Mouse (Mus musculus): ENCODE data around the gene Gm19345. TPM values are rescaled to one million over a fixed set of nuclear protein-coding genes. Genes with fewer than 3 reads are reported as not detected.

Gm19345 gene
- total and polyA plus RNA-seq, 2 experiments, result 0.11 TPM; not detected in 1

GRCm38 (mm10) chr7:19823256-19824181 is 28.3 kb upstream of the Gm19345 start:
- no peaks in the 10 kb centered on the region for H3K27me3 ChIP-seq (ENCODE audit: control insufficient read depth, insufficient read depth, low read length)
- H3K79me2 ChIP-seq (ENCODE audit: control insufficient read depth, insufficient read depth, low read length), result peaks cover 10% of the 10 kb centered on the region; the same call in 1 of the 2 replicates
- peak overlapping the region; percentile 54 for H3K9ac ChIP-seq (ENCODE audit: low read depth, low read length)
- peak overlapping the region; percentile 86 for H3K27ac ChIP-seq (replicated peaks; ENCODE audit: insufficient read depth, low read depth, low read length)
- peak; percentile 55 for DNase-seq (ENCODE audit: extremely low read depth, low read depth, low spot score)
- peaks cover 30% of the 10 kb centered on the region for H3K4me1 ChIP-seq (ENCODE audit: control insufficient read depth, insufficient read depth, low read length)
- peaks cover 3% of the 10 kb centered on the region; the same call in 1 of the 2 replicates for H3K36me3 ChIP-seq (ENCODE audit: control insufficient read depth, insufficient read depth, low read length)
- 18% methylated on average over 16 of the region's 16 CpGs for WGBS
- no peak overlapping the region for H3K4me3 ChIP-seq (ENCODE audit: insufficient read depth, low read depth, low read length)
- no peak for TF ChIP-seq CTCF (IDR thresholded peaks at IDR 0.05; ENCODE audit: low read depth, low read length)
- no peak for TF ChIP-seq POLR2A (IDR thresholded peaks at IDR 0.05; ENCODE audit: extremely low read depth, insufficient read depth, low read length)

GRCm38 (mm10) chr7:19824182-19824973 is 27.4 kb upstream of the Gm19345 start:
- DNase-seq (ENCODE audit: extremely low read depth, low read depth, low spot score), result peak; percentile 89
- peaks cover 22% of the 10 kb centered on the region for H3K4me1 ChIP-seq (ENCODE audit: control insufficient read depth, insufficient read depth, low read length)
- H3K27ac ChIP-seq (replicated peaks; ENCODE audit: insufficient read depth, low read depth, low read length), result peak overlapping the region; percentile 96
- H3K36me3 ChIP-seq (ENCODE audit: control insufficient read depth, insufficient read depth, low read length), result peaks cover 3% of the 10 kb centered on the region; the same call in 1 of the 2 replicates
- WGBS, result 5% methylated on average over 26 of the region's 26 CpGs
- 0 out of 2 replicates have a peak overlapping the region, but pooled peaks have one; percentile 10 for H3K4me3 ChIP-seq (ENCODE audit: insufficient read depth, low read depth, low read length)
- peak overlapping the region; percentile 54 for H3K9ac ChIP-seq (ENCODE audit: low read depth, low read length)
- TF ChIP-seq CTCF (IDR thresholded peaks at IDR 0.05; ENCODE audit: low read depth, low read length) (no peak), POLR2A (IDR thresholded peaks at IDR 0.05; ENCODE audit: extremely low read depth, insufficient read depth, low read length) (0 out of 2 replicates have a peak, but pooled peaks have one; percentile 52)
- no peaks in the 10 kb centered on the region for H3K27me3 ChIP-seq (ENCODE audit: control insufficient read depth, insufficient read depth, low read length)
- H3K79me2 ChIP-seq (ENCODE audit: control insufficient read depth, insufficient read depth, low read length), result peaks cover 10% of the 10 kb centered on the region; the same call in 1 of the 2 replicates

- no peak overlapping the region for H3K9ac ChIP-seq (ENCODE audit: low read depth, low read length)
- H3K79me2 ChIP-seq (ENCODE audit: control insufficient read depth, insufficient read depth, low read length), result peaks cover 8% of the 10 kb centered on the region; the same call in 1 of the 2 replicates
- H3K27me3 ChIP-seq (ENCODE audit: control insufficient read depth, insufficient read depth, low read length), result no peaks in the 10 kb centered on the region
- TF ChIP-seq CTCF (IDR thresholded peaks at IDR 0.05; ENCODE audit: low read depth, low read length), result no peak
- no peak for TF ChIP-seq POLR2A (IDR thresholded peaks at IDR 0.05; ENCODE audit: extremely low read depth, insufficient read depth, low read length)
- H3K36me3 ChIP-seq (ENCODE audit: control insufficient read depth, insufficient read depth, low read length), result no peaks in the 10 kb centered on the region
- 61% methylated on average over 6 of the region's 6 CpGs for WGBS
- H3K4me3 ChIP-seq (ENCODE audit: insufficient read depth, low read depth, low read length), result no peak overlapping the region
- no peak overlapping the region for H3K27ac ChIP-seq (replicated peaks; ENCODE audit: insufficient read depth, low read depth, low read length)
- H3K4me1 ChIP-seq (ENCODE audit: control insufficient read depth, insufficient read depth, low read length), result peaks cover 32% of the 10 kb centered on the region
- DNase-seq (ENCODE audit: extremely low read depth, low read depth, low spot score), result no peak
Measured at GRCm38 (mm10) chr7:19826756-19827155, 25.0 kb upstream of the Gm19345 start.

GRCm38 (mm10) chr7:19829694-19830093 is 22.1 kb upstream of the Gm19345 start:
- H3K27me3 ChIP-seq (ENCODE audit: control insufficient read depth, insufficient read depth, low read length), result no peaks in the 10 kb centered on the region
- H3K27ac ChIP-seq (replicated peaks; ENCODE audit: insufficient read depth, low read depth, low read length), result no peak overlapping the region
- H3K36me3 ChIP-seq (ENCODE audit: control insufficient read depth, insufficient read depth, low read length), result no peaks in the 10 kb centered on the region
- WGBS, result 97% methylated on average over 3 of the region's 3 CpGs
- DNase-seq (ENCODE audit: extremely low read depth, low read depth, low spot score), result no peak
- no peak overlapping the region for H3K4me3 ChIP-seq (ENCODE audit: insufficient read depth, low read depth, low read length)
- H3K79me2 ChIP-seq (ENCODE audit: control insufficient read depth, insufficient read depth, low read length), result no peaks in the 10 kb centered on the region
- peaks cover 27% of the 10 kb centered on the region for H3K4me1 ChIP-seq (ENCODE audit: control insufficient read depth, insufficient read depth, low read length)
- TF ChIP-seq CTCF (IDR thresholded peaks at IDR 0.05; ENCODE audit: low read depth, low read length), result no peak
- TF ChIP-seq POLR2A (IDR thresholded peaks at IDR 0.05; ENCODE audit: extremely low read depth, insufficient read depth, low read length), result no peak
- H3K9ac ChIP-seq (ENCODE audit: low read depth, low read length), result no peak overlapping the region

GRCm38 (mm10) chr7:19830682-19831156 is 21.1 kb upstream of the Gm19345 start:
- Histone ChIP-seq H3K27me3 (ENCODE audit: control insufficient read depth, insufficient read depth, low read length) (no peaks in the 10 kb centered on the region), H3K27ac (replicated peaks; ENCODE audit: insufficient read depth, low read depth, low read length) (peak overlapping the region; percentile 79), H3K36me3 (ENCODE audit: control insufficient read depth, insufficient read depth, low read length) (no peaks in the 10 kb centered on the region), H3K79me2 (ENCODE audit: control insufficient read depth, insufficient read depth, low read length) (no peaks in the 10 kb centered on the region), H3K4me3 (ENCODE audit: insufficient read depth, low read depth, low read length) (no peak overlapping the region), H3K4me1 (ENCODE audit: control insufficient read depth, insufficient read depth, low read length) (peaks cover 21% of the 10 kb centered on the region), H3K9ac (ENCODE audit: low read depth, low read length) (peak overlapping the region; percentile 39; the same call in 1 of the 2 replicates)
- WGBS, result 1% methylated on average over 13 of the region's 13 CpGs
- peak; percentile 99 for DNase-seq (ENCODE audit: extremely low read depth, low read depth, low spot score)
- TF ChIP-seq POLR2A (IDR thresholded peaks at IDR 0.05; ENCODE audit: extremely low read depth, insufficient read depth, low read length), result 0 out of 2 replicates have a peak, but pooled peaks have one; percentile 8
- no peak for TF ChIP-seq CTCF (IDR thresholded peaks at IDR 0.05; ENCODE audit: low read depth, low read length)

Data from liver, adult 2 months (tissue).